Mouse (Mus musculus) cerebellum, postnatal 10 days (tissue): ENCODE measurements around the gene Gm15446.
"Not testable (repeated sequence)": the region's sequence is repeated elsewhere in the genome, so short reads cannot be mapped to it uniquely, and the experiment has no call there.

Experiments
- DNase-seq, 2 experiments: peaks; one replicate each; pipeline ENCODE4 v3.0.0; 2021; ENCODE audit warnings: mixed read lengths in 2 of 2

The Gm15446 gene

DNA sequence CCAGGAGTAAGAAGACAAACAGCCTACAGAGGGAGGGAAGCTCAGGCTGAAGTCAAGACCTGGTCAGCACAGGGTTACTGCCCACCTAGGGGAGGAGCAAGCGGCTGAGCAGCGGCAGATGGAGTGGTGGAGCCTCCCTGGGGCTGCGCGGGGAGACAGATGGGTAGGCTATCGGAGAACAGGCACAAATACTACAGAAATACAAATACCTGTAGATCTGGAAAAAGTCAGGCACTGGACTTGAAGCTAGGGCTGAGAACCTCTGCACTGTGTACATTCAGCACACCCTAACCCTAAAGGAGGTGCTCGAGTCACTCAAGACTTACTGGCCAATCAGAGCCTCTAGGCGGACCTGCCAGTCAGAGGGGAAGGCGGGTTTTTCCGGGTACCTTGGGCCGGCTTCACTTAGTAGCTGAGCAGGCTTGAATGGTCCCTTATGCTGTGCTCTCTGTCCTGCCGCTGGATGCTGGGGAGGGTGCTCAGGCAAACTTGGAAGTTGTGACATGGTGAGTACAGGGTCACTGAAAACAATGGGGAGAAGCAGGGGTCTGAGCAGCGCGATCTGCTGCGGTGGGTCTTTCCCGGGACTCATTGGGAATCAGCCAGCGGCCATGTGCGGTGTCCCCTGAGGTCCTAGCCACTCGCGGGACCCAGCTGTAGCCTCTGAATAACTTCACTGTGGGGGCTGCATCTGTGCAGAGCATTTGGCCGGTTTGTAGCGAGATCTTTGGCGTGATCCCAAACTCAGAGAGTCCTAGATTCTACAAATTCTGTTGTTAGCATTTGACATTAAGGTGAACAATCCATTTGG, at the start of gene Gm15446:
TSS of gene Gm15446 (plus strand) at position 140 of the 811 bp plus-strand sequence.
- peak; percentile 90 to 93 for DNase-seq

DNA sequence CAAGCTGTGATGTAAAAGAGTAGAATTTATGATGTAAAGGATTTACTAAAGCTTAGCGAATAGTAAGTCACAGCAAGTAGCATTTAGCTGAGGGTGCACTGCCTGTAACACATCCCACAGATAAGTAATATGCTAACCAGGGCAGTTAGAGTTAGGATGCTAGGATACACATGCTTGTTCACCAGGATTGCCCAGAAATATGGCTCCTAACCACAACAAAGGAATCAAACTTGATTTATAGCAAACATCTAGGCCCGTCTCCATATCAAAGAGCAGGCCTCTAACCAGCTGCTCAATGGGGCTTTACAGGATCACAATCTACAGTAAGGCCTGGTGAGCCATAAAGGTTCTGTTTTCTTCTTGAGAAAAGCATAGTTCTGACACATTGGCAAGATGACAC, 929 bp downstream of the Gm15446 start:
- DNase-seq, result peak in 1 of 2 experiments; percentile 9

DNA sequence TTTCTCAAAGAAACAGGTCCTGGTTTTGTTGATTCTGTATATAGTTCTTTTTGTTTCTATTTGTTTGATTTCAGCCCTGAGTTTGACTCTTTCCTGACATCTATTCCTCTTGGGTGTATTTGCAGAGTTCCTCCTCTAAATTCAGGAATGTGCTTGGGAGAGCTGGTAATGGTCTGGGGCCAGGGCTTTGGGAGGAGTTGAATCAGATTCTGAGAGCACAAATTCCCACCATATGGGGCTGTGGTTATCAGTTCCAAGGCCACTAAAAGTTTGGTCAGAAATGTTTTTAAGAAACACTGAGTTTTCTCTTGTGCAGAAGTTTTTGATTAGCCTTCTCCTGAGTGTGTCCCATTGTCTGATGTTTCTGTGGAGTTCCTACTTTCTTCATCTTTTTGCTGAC, 1.7 kb downstream of the Gm15446 start:
- no peak for DNase-seq

DNA sequence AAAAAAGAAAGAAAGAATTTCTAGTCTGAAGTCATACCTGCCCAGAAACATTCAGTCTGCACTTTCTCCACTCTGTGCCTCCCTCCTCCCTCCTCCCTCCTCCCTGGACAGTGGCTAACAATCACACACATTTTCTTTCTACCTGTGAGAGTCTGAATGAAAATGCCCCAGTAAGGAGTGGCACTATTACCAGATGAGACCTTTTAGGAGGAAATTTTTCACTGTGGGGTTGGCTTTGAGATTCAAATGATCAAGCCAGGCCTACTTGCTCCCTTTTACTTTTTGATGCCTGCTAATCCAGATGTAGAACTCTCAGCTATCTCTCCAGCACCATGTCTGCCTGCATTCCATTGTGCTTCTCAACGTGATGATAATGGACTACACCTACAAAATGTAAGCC, 27.1 kb downstream of the Gm15446 start:
- no peak for DNase-seq

DNA sequence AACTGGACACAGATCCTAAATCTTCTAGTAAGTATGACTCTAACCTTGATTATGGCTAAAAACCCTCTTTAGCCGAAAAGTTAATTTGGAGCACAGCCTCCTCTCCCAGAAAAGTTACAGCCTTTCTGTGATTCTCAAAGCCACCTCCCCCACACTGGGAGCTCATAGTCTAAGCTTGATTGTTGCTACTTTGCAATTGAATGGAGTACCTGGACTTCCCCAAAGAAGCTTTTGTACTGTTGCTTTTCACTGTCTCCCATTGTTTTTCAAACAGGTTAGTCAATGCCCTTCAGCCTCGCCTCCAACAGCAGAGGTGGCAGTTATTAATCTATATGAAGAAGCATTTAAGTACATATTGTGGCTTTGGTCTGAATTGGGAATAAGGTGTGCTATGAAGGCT, 57.5 kb downstream of the Gm15446 start:
- not testable (repeated sequence) for DNase-seq
